Mouse (Mus musculus) hindlimb bud, embryonic 11.5 days (tissue): Measurements from ENCODE around the gene Gm3646.

Experiments used
- DNase-seq: peaks from one replicate; pipeline ENCODE4 v3.0.0-alpha.2; 2012; ENCODE audit warnings: low read depth, low spot score; ENCODE audit errors: extremely low spot score

The Gm3646 gene

DNA sequence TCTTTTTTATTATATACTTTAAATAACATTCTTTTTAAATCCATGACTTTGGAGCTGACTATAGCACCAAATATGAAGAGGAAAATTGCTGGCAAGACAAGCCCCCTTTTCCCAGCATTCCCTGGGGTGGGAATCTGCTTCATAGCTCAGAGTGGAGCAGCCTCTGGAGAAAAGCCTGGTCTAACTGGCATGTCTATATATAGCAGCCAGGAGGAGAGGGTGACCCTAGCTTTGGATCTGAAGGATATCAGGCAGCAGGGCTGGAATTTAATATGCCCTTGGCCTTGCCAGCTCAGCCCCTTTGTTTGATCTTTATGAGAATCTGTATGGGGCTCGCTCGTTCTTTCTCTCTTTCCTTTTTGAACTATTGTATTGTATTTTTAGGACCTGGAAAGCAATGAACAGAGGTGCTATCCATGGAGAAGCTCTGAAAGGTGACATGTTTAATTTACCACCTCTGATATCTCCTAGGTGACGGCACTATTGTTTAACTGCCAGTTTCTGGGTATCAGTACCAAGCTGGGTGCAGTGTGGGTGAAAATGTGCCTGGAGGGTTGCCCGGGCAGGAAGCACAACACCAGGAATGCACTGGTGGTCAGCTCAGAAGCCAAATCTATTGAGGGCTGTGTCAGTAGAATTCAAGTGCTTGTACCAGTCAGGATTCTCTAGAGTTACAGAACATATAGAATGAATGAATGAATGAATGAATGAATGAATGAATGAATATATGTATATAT lies at the start of gene Gm3646:
Gm3646 (minus strand) TSS at position 90 of the 737 bp plus-strand sequence.
- no peak for DNase-seq

- DNase-seq = no peak
These were observed 41.9 kb upstream of the Gm3646 start for GRCm38 (mm10) chr1:39847066-39847465.

- DNase-seq = no peak
These were observed 41.0 kb upstream of the Gm3646 start for GRCm38 (mm10) chr1:39846031-39846550.

- no peak for DNase-seq
These were observed 38.2 kb upstream of the Gm3646 start for GRCm38 (mm10) chr1:39843328-39843727.

- DNase-seq = no peak
These were observed 37.3 kb upstream of the Gm3646 start for GRCm38 (mm10) chr1:39842218-39843007.

DNA sequence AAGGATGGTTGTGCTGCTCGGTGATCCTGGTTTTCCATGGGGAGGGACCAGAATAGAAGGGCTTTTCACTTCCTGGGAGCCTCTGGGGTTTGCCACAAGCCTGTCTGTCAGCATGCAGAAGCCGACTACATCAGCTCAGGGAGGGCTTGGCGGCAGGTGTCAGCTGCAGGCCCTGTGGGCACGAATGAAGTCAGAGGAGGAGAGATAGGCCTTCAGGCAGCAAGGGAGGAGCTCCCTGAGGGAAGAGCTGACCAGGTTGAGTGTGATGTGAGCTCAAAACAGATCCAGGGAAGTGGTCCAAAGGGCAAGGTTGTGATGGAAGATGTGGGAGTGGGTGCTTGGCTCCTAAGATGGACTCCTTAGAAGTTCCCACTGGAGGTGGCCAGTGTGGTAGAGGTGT lies 35.7 kb upstream of the Gm3646 start:
- no peak for DNase-seq

GRCm38 (mm10) chr1:39839838-39840237 lies 34.7 kb upstream of the Gm3646 start:
- no peak for DNase-seq

DNA sequence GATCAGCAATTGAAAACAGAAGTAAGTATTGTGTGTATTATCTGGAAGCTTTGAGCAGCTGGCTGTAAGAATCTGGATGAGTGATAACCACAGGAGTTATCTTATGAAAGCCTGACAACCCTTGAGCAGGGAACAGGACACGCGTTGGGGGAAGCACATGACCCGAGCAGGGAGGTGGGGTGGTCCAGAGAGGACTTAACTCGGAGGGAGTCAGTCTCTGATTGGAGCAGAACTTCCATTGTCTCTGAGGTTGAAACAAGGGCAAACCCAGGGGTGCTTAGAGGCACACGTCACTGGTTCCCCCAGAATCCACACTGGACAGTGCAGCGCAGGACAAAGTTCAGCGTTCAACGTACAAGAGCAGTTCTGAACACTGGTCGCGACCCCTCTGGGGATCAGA lies 34.1 kb upstream of the Gm3646 start:
- DNase-seq = no peak

GRCm38 (mm10) chr1:39838487-39839169 lies 33.5 kb upstream of the Gm3646 start:
- DNase-seq = no peak

- no peak for DNase-seq
These were observed 26.5 kb upstream of the Gm3646 start for GRCm38 (mm10) chr1:39831594-39832039.

DNA sequence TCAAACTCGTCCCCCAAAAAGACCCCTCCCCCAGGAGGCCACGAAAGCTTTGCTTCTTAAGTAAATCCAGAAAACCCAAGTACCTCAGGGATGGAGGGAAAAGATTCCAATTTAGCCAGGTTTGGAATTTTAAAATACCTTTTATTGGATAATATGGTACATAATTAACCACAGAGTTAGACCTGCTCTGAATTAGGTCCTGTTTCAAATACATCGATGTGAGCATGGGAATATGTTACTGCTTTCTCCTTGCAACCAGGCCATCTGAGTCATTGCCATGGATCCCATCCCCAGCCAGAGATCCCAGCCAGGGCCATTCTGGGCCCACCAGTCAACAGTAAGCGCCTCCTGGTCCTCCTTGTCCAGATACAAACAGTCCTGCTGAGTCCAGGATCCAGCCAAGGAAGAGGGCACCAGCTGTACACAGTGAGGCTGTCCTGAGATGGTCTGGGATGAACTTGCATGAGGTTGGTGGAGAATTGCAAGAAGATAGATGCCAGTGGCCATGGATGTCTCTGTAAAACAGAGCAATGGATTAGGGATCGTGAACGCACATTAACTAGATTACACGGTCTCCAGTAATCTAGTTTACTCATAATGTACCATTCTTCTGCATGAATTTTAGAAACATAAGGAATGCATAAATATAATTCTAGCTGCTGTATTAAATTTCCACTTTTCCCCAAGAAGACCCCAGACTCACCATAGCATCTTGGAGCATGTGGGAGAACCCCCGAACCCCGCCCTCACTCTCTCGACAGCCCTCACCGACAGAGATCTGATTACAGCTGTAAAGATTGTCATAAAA lies 25.9 kb upstream of the Gm3646 start:
- no peak for DNase-seq

DNA sequence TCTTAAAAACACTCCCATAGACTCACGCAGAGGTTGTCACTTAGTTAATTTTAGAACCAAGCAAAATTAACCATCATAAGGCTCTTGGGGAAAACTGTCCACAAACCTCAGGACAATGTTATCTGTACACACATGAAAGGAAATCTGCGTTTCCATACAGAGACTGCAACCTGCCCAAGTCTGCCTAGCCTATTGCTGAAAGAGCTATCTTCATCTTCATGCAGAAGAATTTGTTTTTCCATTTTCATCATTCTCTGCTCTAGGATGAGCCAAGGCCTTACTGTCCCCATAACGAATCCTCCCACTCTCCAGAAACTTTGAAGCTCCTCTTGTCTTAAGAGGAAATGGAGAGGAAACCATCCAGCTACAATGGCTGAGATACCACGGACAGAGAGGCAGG lies 19.8 kb upstream of the Gm3646 start:
- no peak for DNase-seq

DNA sequence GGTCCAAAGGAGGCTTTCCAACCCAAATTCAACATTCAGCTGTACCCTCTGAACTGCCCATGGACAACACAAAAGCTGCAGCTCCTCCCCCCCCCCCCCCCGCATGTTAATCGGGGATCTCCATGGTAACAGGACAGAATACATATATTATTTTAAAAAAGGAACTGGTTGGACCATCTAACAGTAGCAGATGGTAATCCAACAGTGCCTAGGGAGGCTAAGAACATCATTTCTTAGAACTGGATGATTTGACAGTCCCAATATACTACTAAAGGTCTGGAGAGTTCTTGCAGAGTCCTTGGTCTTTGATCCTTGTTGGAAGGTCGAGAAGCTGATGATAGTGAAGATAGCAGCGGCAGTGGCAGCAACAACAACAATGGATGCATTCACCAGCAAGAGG lies 19.1 kb upstream of the Gm3646 start:
- no peak for DNase-seq

DNA sequence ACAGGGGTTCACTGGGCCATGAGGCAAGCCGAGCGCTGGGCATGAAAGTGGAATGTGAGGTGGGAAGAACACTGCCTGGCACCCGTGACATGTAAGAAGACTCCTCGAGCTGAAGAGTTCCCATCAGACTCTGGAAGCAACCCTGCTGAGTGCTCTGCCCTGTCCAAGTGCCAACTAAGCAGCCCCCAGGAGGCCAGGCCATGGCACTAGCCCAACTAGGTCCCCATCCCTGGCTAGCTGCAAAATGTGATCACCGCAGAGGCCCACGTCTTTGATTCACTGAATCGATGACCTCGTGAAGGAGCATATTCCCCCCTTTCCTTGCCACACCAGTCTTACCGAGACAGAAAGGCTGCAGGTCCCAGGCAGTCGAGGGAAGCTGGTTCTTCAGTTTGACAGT lies 14.5 kb upstream of the Gm3646 start:
- no peak for DNase-seq

DNA sequence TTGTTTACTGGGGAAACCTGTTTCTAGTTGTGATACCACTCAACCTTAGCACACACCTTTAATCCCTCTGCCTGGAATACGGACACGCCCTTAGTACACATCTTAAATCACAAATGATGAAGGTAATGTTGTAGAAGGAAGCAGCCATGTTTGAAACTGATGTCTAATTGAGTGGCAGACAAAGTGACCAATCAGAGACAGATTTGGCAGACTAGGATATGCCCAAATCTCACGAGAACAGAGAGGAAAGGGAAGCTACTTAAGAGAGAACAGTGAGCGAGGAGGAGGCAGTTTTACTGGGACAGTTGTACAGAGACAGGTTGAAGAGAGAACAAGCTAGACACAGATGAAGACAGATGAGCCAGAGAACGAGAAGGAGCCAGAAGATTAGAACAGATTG lies 10.6 kb upstream of the Gm3646 start:
- DNase-seq = no peak

DNA sequence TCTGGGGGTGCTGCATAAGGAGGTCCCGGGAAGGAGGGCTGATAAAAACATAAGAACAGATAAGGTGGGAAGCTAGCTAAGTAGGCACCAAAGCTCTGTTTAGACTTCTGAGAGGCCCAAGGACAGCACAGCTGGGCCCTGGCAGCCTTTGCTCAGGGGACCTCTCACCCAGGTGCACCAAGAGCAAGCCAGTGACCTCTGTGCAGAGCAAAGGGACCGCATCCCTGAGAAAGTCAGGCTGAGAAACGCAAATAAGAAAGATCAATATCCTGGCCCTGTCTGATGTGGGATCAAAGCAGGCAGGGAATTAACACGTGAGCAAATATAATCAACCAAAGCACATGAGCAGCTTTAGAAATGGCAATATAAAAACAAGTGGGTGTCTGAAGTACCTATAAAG lies 7.9 kb upstream of the Gm3646 start:
- no peak for DNase-seq

DNA sequence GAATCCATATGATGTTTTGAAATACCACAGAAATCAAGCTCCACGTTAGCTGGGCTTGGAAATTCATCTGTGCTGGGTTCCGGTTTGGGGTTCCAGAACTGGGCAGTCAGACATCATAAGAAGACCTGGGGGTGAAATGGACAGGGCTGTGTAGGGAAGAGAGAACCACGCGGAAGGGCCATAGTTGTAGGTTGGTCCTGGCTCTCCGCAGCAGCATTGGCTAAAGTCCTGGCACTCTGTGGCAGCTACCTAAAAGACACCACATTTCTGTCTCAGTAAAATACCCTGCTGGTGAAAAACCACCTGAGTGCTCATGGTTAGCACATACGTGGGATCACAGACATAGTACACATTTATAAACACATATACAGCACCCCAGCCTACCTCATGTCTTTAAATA lies 343 bp downstream of the Gm3646 start:
- DNase-seq = no peak

DNA sequence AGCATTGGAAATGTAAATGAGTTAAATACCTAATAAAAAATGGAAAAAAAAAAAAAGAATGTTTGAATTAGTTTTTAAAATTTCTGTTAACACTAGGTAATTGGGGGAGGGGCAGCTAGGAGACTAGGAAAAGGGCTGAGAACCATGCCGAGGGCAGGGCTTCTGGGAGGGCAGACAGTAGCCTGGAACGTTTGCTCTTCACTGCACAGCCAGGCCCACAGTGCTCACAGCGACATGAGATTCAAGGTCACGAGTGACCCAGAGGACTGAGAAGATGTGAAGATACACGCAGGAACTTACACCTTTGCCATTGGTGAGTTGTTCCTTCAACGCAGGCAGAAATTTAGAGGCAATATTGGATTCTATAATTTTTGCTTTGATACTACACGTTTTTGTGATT lies 2.2 kb downstream of the Gm3646 start:
- DNase-seq = no peak

DNA sequence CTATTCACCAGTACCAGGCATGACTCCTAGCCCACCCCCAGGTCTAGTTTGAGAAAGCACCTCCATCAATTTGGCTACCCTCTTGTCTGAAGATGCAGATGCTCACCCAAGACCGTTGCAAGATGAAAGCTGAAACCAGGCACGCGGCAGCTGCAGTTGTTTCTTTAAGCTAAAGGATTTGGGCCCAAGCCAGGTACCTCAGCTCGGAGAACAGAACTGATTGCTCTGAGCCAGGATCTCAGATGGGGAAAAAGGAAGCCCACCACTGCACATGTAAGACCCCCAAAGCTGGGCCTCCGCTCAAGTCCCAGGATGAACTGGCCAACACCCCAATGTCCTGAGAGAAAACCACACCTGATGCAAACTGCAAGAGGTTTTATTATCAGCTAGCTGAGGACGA lies 7.6 kb downstream of the Gm3646 start:
- no peak for DNase-seq

- no peak for DNase-seq
These were observed 8.4 kb downstream of the Gm3646 start for GRCm38 (mm10) chr1:39796765-39797164.

DNA sequence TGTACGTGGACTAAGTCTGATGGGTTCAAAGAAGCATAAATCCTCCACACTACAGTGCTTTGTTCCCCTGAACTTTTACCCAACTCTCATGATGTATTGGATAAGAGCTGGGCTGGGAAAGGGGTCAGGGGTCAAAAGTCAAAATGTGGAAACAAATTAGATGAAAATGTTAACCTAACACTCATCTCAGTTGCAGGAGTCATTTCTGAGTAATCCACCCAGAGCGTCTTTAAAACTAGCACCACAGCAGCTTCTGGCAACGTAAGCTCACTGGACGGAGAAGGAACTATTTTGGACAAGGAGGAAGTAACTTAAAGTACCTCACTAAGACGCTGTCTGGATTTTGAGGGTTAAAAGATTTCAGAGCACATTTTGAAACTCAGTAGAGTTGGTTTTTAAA lies 20.5 kb downstream of the Gm3646 start:
- DNase-seq = no peak
